Mouse (Mus musculus) mesoderm, embryonic 11.5 days (tissue): Measurements from ENCODE around the gene Hdac4.

ENCODE experiments used
- DNase-seq: peaks from one replicate; pipeline ENCODE4 v3.0.0-alpha.2; 2012; ENCODE audit warnings: low read depth, low spot score

Gene Hdac4

GRCm38 (mm10) chr1:91922235-91923152, 273.0 kb downstream of the Hdac4 start:
- DNase-seq, result no peak

GRCm38 (mm10) chr1:91921702-91922101, 273.8 kb downstream of the Hdac4 start:
- no peak for DNase-seq

GRCm38 (mm10) chr1:91921279-91921678, 274.2 kb downstream of the Hdac4 start:
- DNase-seq, result no peak

GRCm38 (mm10) chr1:91920038-91920589, 275.4 kb downstream of the Hdac4 start:
- no peak for DNase-seq

- no peak for DNase-seq
These were observed 277.2 kb downstream of the Hdac4 start for GRCm38 (mm10) chr1:91918257-91918800.

GRCm38 (mm10) chr1:91917596-91917995, 277.9 kb downstream of the Hdac4 start:
- no peak for DNase-seq

DNA sequence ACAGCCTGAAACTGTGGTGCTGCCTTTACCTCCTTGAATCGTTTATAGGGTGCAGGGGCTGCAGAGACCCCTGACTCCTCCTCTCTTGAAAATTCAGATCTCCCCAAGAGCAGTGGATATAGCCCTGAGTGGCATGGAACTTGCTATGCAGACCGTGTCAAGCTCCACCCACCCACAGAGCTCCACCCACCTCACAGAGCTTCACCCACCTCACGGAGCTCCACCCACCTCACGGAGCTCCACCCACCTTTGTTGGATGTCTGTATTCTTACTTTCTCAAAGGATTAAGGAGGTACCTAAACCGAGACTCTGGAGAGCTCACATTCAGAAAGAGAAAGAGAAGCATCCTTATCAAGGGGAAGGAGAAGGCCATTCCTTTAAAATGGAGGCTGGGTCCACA, 279.5 kb downstream of the Hdac4 start:
- no peak for DNase-seq

- DNase-seq, result peak; percentile 16
These were observed 280.9 kb downstream of the Hdac4 start for GRCm38 (mm10) chr1:91914648-91915047.

DNA sequence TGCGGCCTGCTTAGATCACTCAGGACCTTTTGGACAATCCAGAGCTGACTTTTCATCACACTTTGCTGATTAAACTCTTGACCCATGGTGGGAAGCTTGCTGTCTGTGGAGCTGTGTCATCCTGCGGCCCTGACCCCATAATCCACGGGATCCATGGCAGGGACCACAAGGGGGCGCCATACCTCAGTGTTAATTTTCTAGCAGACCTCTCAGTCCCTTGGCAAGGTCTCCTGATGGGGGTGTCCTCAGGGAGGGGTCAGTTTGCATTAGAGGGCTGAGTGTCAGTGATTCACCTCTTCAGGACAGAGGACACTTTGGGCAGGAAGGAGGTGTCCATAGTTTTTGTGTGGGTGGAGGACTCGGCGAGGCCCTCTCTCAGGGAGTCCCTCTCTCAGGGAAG, 281.6 kb downstream of the Hdac4 start:
- peak; percentile 50 for DNase-seq

GRCm38 (mm10) chr1:91912227-91913119, 283.0 kb downstream of the Hdac4 start:
- DNase-seq, result peak; percentile 35

- no peak for DNase-seq
These were observed 290.2 kb downstream of the Hdac4 start for GRCm38 (mm10) chr1:91905268-91905667.

DNA sequence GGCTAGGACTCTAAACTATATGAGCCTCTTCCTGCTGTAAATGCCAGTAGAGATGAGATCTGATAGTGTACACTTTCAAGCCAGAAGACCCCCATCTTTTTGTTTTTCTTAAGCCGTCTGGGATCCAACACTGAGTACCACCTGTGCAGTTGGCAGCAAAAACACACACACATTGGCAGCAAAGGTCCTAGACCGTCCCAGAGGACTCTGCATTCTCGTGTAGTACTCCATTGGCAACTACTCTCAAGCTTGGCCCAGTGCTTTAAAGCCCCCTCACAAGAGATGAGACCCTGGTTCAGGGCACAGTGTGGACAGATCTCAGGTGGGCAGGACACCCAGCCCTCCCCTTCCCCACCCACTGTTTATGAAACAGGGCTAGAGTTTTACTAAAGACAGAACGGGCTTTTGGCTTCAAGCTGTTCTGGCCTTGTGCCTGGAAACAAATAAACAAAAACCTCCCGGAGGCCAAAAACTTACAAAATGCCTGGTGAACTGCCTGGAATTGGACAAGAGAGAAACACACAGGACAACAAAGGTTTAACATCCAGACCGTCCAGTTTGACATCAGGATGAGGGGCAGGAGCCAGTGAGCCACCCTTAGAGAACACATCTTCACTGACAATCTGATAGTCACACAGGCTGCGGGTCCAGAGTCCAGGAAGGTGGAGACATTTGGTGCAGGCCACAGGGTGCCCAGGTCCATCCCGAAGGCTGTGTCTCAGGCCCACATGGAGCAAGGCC, 292.1 kb downstream of the Hdac4 start:
- DNase-seq, result no peak

- no peak for DNase-seq
These were observed 298.4 kb downstream of the Hdac4 start for GRCm38 (mm10) chr1:91897078-91897477.

DNA sequence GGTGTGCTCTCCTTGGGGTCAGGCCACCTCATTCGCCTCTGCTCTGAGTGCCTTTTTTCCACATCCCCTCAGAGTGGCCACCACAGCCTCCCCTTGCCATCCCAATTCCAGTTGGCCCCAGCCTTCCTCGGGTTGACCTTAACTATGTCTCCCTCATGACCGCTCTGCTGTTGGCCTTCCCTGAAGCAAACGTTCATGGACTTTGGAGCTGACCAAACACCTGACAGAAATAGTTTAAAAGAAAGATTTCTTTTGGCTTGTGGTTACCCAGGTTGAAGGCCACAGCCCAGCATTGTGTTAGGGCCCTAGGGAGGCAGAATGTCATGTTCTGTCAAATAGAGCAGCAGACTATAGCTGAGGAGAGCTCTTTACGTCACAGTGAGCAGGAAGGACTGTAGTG, 301.2 kb downstream of the Hdac4 start:
- no peak for DNase-seq

DNA sequence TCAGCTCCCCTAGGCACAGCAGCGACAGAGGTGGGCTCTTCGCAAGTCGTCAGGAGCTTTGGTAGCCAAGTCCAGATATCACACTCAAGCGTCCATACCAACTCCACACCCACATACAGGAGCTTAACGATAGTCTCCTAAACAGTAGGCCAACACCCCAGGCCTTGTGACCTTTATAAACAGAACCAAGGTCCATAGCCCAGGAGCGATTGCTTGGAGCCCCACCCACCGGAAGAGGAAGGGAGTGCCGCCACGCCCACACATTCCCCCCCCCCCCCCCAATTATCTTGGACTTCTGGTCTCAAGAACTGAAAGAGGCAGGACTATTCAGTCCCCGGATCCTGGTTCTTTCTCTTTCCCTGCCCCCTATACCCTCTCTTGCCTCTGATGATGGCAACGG, 301.9 kb downstream of the Hdac4 start:
- DNase-seq, result no peak

- peak; percentile 57 for DNase-seq
These were observed 312.4 kb downstream of the Hdac4 start for GRCm38 (mm10) chr1:91883115-91883514.

DNA sequence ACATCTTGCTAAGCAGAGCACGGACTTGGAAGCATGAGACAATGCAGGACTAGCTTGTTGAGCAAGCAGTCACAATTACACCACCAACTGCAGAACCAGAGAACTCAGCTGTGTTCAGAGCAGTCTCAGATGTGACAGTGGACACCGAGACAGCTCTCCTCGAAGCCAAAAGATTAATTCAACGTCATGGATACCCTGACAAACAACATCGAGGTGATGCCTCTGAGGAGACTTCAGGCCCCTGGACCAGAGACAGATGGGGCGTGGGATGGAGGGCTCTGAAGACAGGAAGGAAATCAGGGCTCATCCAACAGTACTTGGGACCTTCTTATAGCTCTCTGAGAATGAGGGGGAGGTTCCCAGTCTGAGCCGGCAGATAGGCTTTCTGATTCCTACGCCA, 314.6 kb downstream of the Hdac4 start:
- no peak for DNase-seq

- no peak for DNase-seq
These were observed 315.3 kb downstream of the Hdac4 start for GRCm38 (mm10) chr1:91880156-91880555.
